In the genomic region with DNA sequence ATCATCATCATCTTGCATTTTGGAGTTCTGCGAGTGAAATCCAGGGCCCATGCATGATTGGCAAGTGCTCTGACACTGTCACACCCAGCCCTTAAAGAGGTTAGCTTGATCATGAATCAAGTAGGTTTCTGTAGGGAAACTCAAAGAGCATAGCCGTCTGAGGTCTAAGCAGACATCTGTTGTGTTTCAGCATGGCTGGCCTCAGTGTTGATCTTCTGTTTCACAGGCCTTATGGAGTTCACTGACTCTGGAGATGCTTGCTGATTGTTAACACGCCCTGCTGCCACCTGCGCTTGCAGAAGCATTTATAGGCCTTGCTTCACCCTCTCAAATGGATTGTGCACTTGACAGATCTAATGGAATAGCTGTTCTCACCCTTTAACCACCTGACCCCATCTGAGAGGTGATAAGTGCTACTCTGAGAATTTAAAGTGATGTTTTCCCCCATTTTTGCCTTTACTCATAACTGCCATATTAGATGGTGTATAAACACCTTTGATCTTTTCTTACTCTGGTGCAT, we compare ENCODE assay signal across 20 mouse cellular contexts.
"Had no signal": no experiment of that assay in that cellular context is flagged by ENCODE, and none has a peak within 500 bp of the region (broad histone marks: within the 10 kb centered on the region; RNA-seq: fewer than 3 reads in every experiment).

No protein-coding gene starts in this region.

- H3K36me3 ChIP-seq: kidney, embryonic 15.5 days; liver, embryonic 13.5 days; midbrain, embryonic 12.5 days; neural tube, embryonic 12.5 days had no signal

- H3K27ac ChIP-seq: kidney, embryonic 15.5 days; liver, embryonic 13.5 days; midbrain, embryonic 12.5 days; neural tube, embryonic 12.5 days; stomach, postnatal 0 days had no signal

- H3K4me2 ChIP-seq: kidney, embryonic 15.5 days; liver, embryonic 13.5 days; midbrain, embryonic 12.5 days; neural tube, embryonic 12.5 days had no signal

- H3K9ac ChIP-seq: kidney, embryonic 15.5 days; liver, embryonic 13.5 days; midbrain, embryonic 12.5 days; neural tube, embryonic 12.5 days had no signal

- H3K4me1 ChIP-seq: kidney, embryonic 15.5 days; liver, embryonic 13.5 days; midbrain, embryonic 12.5 days; neural tube, embryonic 12.5 days had no signal

- H3K4me3 ChIP-seq: kidney, embryonic 15.5 days; liver, embryonic 13.5 days; midbrain, embryonic 12.5 days; neural tube, embryonic 12.5 days had no signal

- H3K27me3 ChIP-seq: kidney, embryonic 15.5 days; liver, embryonic 13.5 days; midbrain, embryonic 12.5 days; neural tube, embryonic 12.5 days had no signal

- H3K9me3 ChIP-seq: kidney, embryonic 15.5 days; liver, embryonic 13.5 days; midbrain, embryonic 12.5 days; neural tube, embryonic 12.5 days had no signal

- DNase-seq: kidney, adult 11 months; kidney, adult 8-10 months; kidney, postnatal 10 days; kidney, postnatal 36 days; layer of hippocampus, postnatal 36 days; left cerebral cortex, postnatal 4 days; liver, embryonic 13.5 days; lung, adult 2 months; lung, postnatal 14 days; lung, postnatal 4 days; right cerebral cortex, adult 18-20 months; right cerebral cortex, postnatal 14 days; right cerebral cortex, postnatal 4 days; thymus, adult 2 months; thymus, postnatal 14 days; thymus, postnatal 4 days had no signal
